Mouse (Mus musculus) intestine, postnatal 0 days (tissue): ENCODE measurements around the gene Igsf21. TPM values are rescaled to one million over a fixed set of nuclear protein-coding genes. Genes with fewer than 3 reads are reported as not detected.

Source experiments
- ATAC-seq: fragments of 200-750 bp; cut with Nextera tagmentation; 2 replicates; pipeline ENCODE4 v1.8.0; 2017; ENCODE audit warnings: mild to moderate bottlenecking, moderate TSS enrichment, moderate library complexity
- H3K27ac ChIP-seq: fragments of 300-500 bp; sonication (generic); 2 replicates; pipeline ENCODE4 v1.5.1; 2014; ENCODE audit warnings: mild to moderate bottlenecking, low read depth, low read length, moderate library complexity
- H3K27me3 ChIP-seq: fragments of 300-500 bp; sonication (generic); replicated peaks from 2 replicates; pipeline ENCODE4 v1.6.1; 2014; ENCODE audit warnings: low read length, mixed read lengths; ENCODE audit not compliant: control insufficient read depth, insufficient read depth
- H3K36me3 ChIP-seq: fragments of 300-500 bp; sonication (generic); 2 replicates; pipeline ENCODE4 v1.6.1; 2014; ENCODE audit warnings: mild to moderate bottlenecking, moderate library complexity; ENCODE audit not compliant: control insufficient read depth, insufficient read depth
- H3K4me1 ChIP-seq: fragments of 300-500 bp; sonication (generic); replicated peaks from 2 replicates; pipeline ENCODE4 v1.6.1; 2014; ENCODE audit warnings: antibody characterized with exemption, low read length, mixed read lengths; ENCODE audit not compliant: control insufficient read depth, insufficient read depth
- H3K4me2 ChIP-seq: fragments of 300-500 bp; sonication (generic); replicated peaks from 2 replicates; pipeline ENCODE4 v1.6.1; 2014; ENCODE audit warnings: low read depth, mild to moderate bottlenecking, moderate library complexity
- H3K4me3 ChIP-seq: fragments of 300-500 bp; sonication (generic); 2 replicates; pipeline ENCODE4 v1.5.1; 2014; ENCODE audit warnings: low read depth, low read length
- H3K9ac ChIP-seq: fragments of 300-500 bp; sonication (generic); 2 replicates; pipeline ENCODE4 v1.6.1; 2014; ENCODE audit warnings: mild to moderate bottlenecking, low read depth, low read length
- H3K9me3 ChIP-seq: fragments of 300-500 bp; sonication (generic); 2 replicates; pipeline ENCODE4 v1.6.1; 2016; ENCODE audit warnings: mixed run types; ENCODE audit not compliant: control insufficient read depth
- CTCF ChIP-seq: sonication (generic); IDR thresholded peaks from 2 replicates; pipeline ENCODE4 v1.5.1; 2016; ENCODE audit warnings: low read depth, mild to moderate bottlenecking, control low read depth, antibody characterized with exemption, moderate library complexity
- WGBS: fragments of 180-500 bp; shearing (Covaris S2); extraction: QIAGEN DNeasy Blood & Tissue Kit; methylation state at CpG from one replicate; pipeline ENCODE4 v1.1.7; 2014; 5-methylcytosine and 5-hydroxymethylcytosine counted together
- polyA plus RNA-seq: library from polyadenylated mRNA; unstranded; fragments of >200 nt; fragmentation: Nextera tagmentation; extraction: Ambion mirVana; gene quantifications from 2 replicates; pipeline ENCODE4 v1.2.1, GENCODE M21; 2015

Igsf21 gene
- polyA plus RNA-seq, 1 experiment from 2014 or later: 0.93 TPM

DNA sequence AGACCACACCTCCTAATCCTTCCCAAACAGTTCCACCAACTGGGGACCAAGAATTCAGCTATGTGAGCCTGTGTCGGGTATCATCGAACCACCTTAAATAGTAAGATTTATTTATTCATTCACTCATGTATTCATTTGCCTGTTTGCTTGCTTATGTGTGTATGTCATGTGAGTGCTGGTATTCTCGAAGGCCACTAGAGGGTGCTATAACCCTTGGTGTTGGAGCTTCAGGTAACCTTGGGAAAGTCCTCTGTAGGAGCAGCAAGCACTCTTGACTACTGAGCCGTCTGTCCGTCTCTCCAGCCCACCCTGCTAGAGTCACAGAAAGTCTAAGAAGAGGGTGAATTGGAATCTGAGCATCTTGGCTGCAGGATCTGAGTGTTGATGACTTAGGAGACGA, 103.4 kb downstream of the Igsf21 start:
- peak; percentile 23 for TF ChIP-seq CTCF
- no peaks in the 10 kb centered on the region for H3K4me1 ChIP-seq
- no peaks in the 10 kb centered on the region for H3K36me3 ChIP-seq
- H3K27ac ChIP-seq: no peak overlapping the region
- no peak overlapping the region for H3K9ac ChIP-seq
- no peaks in the 10 kb centered on the region for H3K27me3 ChIP-seq
- H3K4me2 ChIP-seq: no peak overlapping the region
- no peak overlapping the region for H3K4me3 ChIP-seq
- no peaks in the 10 kb centered on the region for H3K9me3 ChIP-seq
- no peak for ATAC-seq
- WGBS: 92% methylated on average over 6 of the region's 6 CpGs

DNA sequence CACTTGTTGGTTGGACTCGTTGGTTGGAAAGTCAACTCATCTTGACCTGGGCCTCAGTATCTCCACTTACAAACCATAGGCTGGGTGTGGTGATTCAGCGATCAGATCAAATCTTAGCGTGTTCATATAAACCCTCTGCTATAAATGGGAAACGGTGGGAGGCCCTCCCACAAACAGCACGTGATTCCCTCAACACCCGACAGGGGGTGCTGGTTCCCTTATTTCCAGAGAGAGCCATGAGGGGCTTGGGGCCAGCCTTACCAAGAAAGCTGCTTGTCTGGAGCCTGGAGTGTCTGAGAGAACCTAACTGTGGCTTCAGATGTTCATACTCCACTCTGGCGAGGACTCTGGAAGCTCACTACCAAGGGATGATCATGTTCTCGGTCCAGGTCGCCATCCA, 106.1 kb downstream of the Igsf21 start:
- Histone ChIP-seq H3K4me3 (no peak overlapping the region), H3K9ac (no peak overlapping the region), H3K27ac (no peak overlapping the region), H3K27me3 (no peaks in the 10 kb centered on the region), H3K4me2 (no peak overlapping the region), H3K9me3 (no peaks in the 10 kb centered on the region), H3K4me1 (no peaks in the 10 kb centered on the region), H3K36me3 (no peaks in the 10 kb centered on the region)
- no peak for ATAC-seq
- 0 out of 2 replicates have a peak, but pooled peaks have one; percentile 2 for TF ChIP-seq CTCF
- 59% methylated on average over 9 of the region's 9 CpGs for WGBS

GRCm38 (mm10) chr4:140138846-140139245, 107.7 kb downstream of the Igsf21 start:
- no peaks in the 10 kb centered on the region for H3K27me3 ChIP-seq
- 50% methylated on average over 5 of the region's 5 CpGs for WGBS
- H3K4me2 ChIP-seq: no peak overlapping the region
- H3K9ac ChIP-seq: no peak overlapping the region
- H3K4me1 ChIP-seq: no peaks in the 10 kb centered on the region
- H3K36me3 ChIP-seq: no peaks in the 10 kb centered on the region
- no peak overlapping the region for H3K4me3 ChIP-seq
- no peak for TF ChIP-seq CTCF
- H3K27ac ChIP-seq: no peak overlapping the region
- ATAC-seq: no peak
- no peaks in the 10 kb centered on the region for H3K9me3 ChIP-seq

GRCm38 (mm10) chr4:140131625-140132321, 114.8 kb downstream of the Igsf21 start:
- Histone ChIP-seq H3K4me2 (no peak overlapping the region), H3K9ac (no peak overlapping the region), H3K4me3 (no peak overlapping the region), H3K9me3 (no peaks in the 10 kb centered on the region), H3K27ac (no peak overlapping the region), H3K4me1 (no peaks in the 10 kb centered on the region), H3K36me3 (no peaks in the 10 kb centered on the region), H3K27me3 (0 out of 2 replicates have a peak, but pooled peaks cover 4% of the 10 kb centered on the region)
- 29% methylated on average over 9 of the region's 9 CpGs for WGBS
- no peak for ATAC-seq
- no peak for TF ChIP-seq CTCF

- Histone ChIP-seq H3K27ac (no peak overlapping the region), H3K4me2 (no peak overlapping the region), H3K36me3 (no peaks in the 10 kb centered on the region), H3K4me3 (no peak overlapping the region), H3K4me1 (no peaks in the 10 kb centered on the region), H3K27me3 (0 out of 2 replicates have a peak, but pooled peaks cover 4% of the 10 kb centered on the region), H3K9me3 (no peaks in the 10 kb centered on the region), H3K9ac (no peak overlapping the region)
- 6% methylated on average over 5 of the region's 5 CpGs for WGBS
- TF ChIP-seq CTCF: no peak
- no peak for ATAC-seq
Observed at GRCm38 (mm10) chr4:140131201-140131600, 115.4 kb downstream of the Igsf21 start.

DNA sequence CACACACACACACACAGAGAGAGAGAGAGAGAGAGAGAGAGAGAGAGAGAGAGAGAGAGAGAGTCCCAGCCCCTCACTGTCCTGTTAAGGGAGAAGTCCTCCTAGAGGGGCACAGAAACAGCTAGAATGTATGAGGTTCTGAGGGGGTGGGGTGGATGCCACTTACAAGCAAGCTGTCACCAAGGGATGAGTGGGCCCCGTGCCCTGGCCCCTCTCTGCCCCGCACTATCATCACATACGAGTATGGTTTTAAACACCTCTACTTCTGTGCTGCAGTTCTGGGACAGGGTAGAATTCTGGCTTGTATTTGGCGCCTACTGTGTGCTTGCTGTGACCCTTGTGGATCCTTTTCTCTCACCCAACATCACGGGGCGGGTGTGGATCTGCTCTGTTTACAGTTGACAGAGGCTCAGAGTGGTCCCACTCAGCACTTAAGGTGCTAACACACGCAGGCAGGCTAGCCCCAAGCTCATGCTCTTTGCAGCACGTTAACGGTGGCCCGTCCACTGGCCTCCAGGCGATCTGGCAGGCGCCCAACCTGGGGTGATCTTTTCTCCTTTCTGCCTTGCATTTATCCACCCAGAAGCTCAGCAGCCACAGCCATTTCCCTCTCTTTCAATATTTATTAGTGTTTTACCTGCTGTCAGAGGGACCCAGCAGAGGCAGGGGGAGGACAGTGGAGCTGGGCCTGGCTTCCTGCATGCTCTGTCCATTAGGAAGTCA, 116.9 kb downstream of the Igsf21 start:
- Histone ChIP-seq H3K4me2 (no peak overlapping the region), H3K36me3 (no peaks in the 10 kb centered on the region), H3K4me1 (no peaks in the 10 kb centered on the region), H3K9ac (no peak overlapping the region), H3K4me3 (no peak overlapping the region), H3K9me3 (no peaks in the 10 kb centered on the region), H3K27ac (no peak overlapping the region), H3K27me3 (0 out of 2 replicates have a peak, but pooled peaks cover 4% of the 10 kb centered on the region)
- no peak for TF ChIP-seq CTCF
- WGBS: 51% methylated on average over 12 of the region's 12 CpGs
- no peak for ATAC-seq
